Mouse (Mus musculus) cerebellum, adult 18-20 months (tissue): ENCODE measurements around the gene Smco2.

Experiments
- DNase-seq, 2 experiments: peaks; one replicate each; pipeline ENCODE4 v3.0.0; 2021

Smco2 gene

GRCm38 (mm10) chr6:146850050-146850449 is at the start of gene Smco2:
Gene Smco2 (plus strand): TSS chr6:146850104.
- no peak for DNase-seq

- DNase-seq = no peak
These were observed 39.9 kb upstream of the Smco2 start for GRCm38 (mm10) chr6:146809991-146810390.

GRCm38 (mm10) chr6:146813007-146813406 is 36.9 kb upstream of the Smco2 start:
- DNase-seq = no peak

- DNase-seq = no peak
These were observed 29.5 kb upstream of the Smco2 start for GRCm38 (mm10) chr6:146820177-146820965.

- no peak for DNase-seq
These were observed 27.9 kb upstream of the Smco2 start for GRCm38 (mm10) chr6:146821958-146822357.

- DNase-seq = peak; percentile 40 to 59
These were observed 25.0 kb upstream of the Smco2 start for GRCm38 (mm10) chr6:146824727-146825486.

GRCm38 (mm10) chr6:146825487-146825773 is 24.5 kb upstream of the Smco2 start:
- DNase-seq = no peak

- no peak for DNase-seq
These were observed 18.6 kb upstream of the Smco2 start for GRCm38 (mm10) chr6:146831320-146831719.

- DNase-seq = peak; percentile 6 to 11
These were observed 16.2 kb upstream of the Smco2 start for GRCm38 (mm10) chr6:146833485-146834314.

- no peak for DNase-seq
These were observed 15.6 kb upstream of the Smco2 start for GRCm38 (mm10) chr6:146834342-146834741.

- DNase-seq = no peak
These were observed 14.1 kb upstream of the Smco2 start for GRCm38 (mm10) chr6:146835784-146836183.

GRCm38 (mm10) chr6:146837316-146837715 is 12.6 kb upstream of the Smco2 start:
- no peak for DNase-seq

- no peak for DNase-seq
These were observed 11.5 kb upstream of the Smco2 start for GRCm38 (mm10) chr6:146838366-146838765.

- no peak for DNase-seq
These were observed 11.0 kb upstream of the Smco2 start for GRCm38 (mm10) chr6:146838863-146839262.

- no peak for DNase-seq
These were observed 5.0 kb upstream of the Smco2 start for GRCm38 (mm10) chr6:146844867-146845266.

- DNase-seq = no peak
These were observed 4.6 kb upstream of the Smco2 start for GRCm38 (mm10) chr6:146845347-146845746.

GRCm38 (mm10) chr6:146845961-146846750 is 3.7 kb upstream of the Smco2 start:
- DNase-seq = no peak

- no peak for DNase-seq
These were observed 2.5 kb upstream of the Smco2 start for GRCm38 (mm10) chr6:146847402-146847801.

- DNase-seq = no peak
These were observed 1.6 kb upstream of the Smco2 start for GRCm38 (mm10) chr6:146848281-146848680.

- no peak for DNase-seq
These were observed 2.0 kb downstream of the Smco2 start for GRCm38 (mm10) chr6:146851916-146852315.

GRCm38 (mm10) chr6:146852739-146853138 is 2.8 kb downstream of the Smco2 start:
- DNase-seq = no peak

- DNase-seq = no peak
These were observed 5.3 kb downstream of the Smco2 start for GRCm38 (mm10) chr6:146855185-146855584.

GRCm38 (mm10) chr6:146857386-146857785 is 7.5 kb downstream of the Smco2 start:
- DNase-seq = no peak
